Comparison of ENCODE assay signal across 15 mouse cellular contexts in genomic region chr1:74034211-74034610, GRCm38 (mm10).
DNase-seq lines count a peak whose midpoint lies in the region; ATAC-seq and TF ChIP-seq lines count a peak whose summit lies in the region.
"Had no signal": no experiment of that assay in that cellular context is flagged by ENCODE, and none has a peak within 500 bp of the region (broad histone marks: within the 10 kb centered on the region; RNA-seq: fewer than 3 reads in every experiment).

No protein-coding gene starts in this region.

- DNase-seq in lung, embryonic 14.5 days = no peak
- no peak for DNase-seq in lung, postnatal 36 days
- no peak for DNase-seq in adrenal gland, postnatal 10 days
- DNase-seq: cerebellum, adult 2 months; left cerebral cortex, postnatal 4 days had no signal

- H3K9me3 ChIP-seq in intestine, postnatal 0 days (ENCODE audit: control insufficient read depth) = no peaks in the 10 kb centered on the region
- H3K9me3 ChIP-seq in intestine, embryonic 16.5 days (ENCODE audit: control insufficient read depth, low read length) = no peaks in the 10 kb centered on the region
- no peaks in the 10 kb centered on the region for H3K9me3 ChIP-seq in lung, embryonic 14.5 days (ENCODE audit: low read depth, low read length)
- H3K9me3 ChIP-seq: embryonic facial prominence, embryonic 15.5 days; hindbrain, embryonic 10.5 days; liver, embryonic 15.5 days; midbrain, embryonic 12.5 days had no signal

- 0 out of 2 replicates have a peak overlapping the region, but pooled peaks have one; percentile 13 for H3K4me2 ChIP-seq in intestine, postnatal 0 days (replicated peaks; ENCODE audit: low read depth)
- H3K4me2 ChIP-seq in intestine, embryonic 16.5 days (ENCODE audit: low read depth, low read length) = no peak overlapping the region
- peak overlapping the region; percentile 73 for H3K4me2 ChIP-seq in lung, embryonic 14.5 days
- H3K4me2 ChIP-seq: embryonic facial prominence, embryonic 15.5 days; liver, embryonic 15.5 days; midbrain, embryonic 12.5 days had no signal

- H3K4me3 ChIP-seq in intestine, postnatal 0 days (ENCODE audit: low read depth, low read length) = no peak overlapping the region
- no peak overlapping the region for H3K4me3 ChIP-seq in intestine, embryonic 16.5 days (ENCODE audit: low read length)
- H3K4me3 ChIP-seq in lung, embryonic 14.5 days (ENCODE audit: low read depth, low read length) = no peak overlapping the region
- no peak overlapping the region for H3K4me3 ChIP-seq in macrophage (ENCODE audit: inconsistent target)
- H3K4me3 ChIP-seq: embryonic facial prominence, embryonic 15.5 days; hindbrain, embryonic 10.5 days; liver, embryonic 15.5 days; midbrain, embryonic 12.5 days had no signal

- H3K79me2 ChIP-seq in macrophage (ENCODE audit: inconsistent target) = no peaks in the 10 kb centered on the region

- 0 out of 2 replicates have a peak, but pooled peaks cover 3% of the 10 kb centered on the region for H3K27me3 ChIP-seq in intestine, postnatal 0 days (replicated peaks; ENCODE audit: control insufficient read depth, insufficient read depth, low read length)
- H3K27me3 ChIP-seq in intestine, embryonic 16.5 days (replicated peaks; ENCODE audit: control insufficient read depth, insufficient read depth, low read length) = no peaks in the 10 kb centered on the region
- no peaks in the 10 kb centered on the region for H3K27me3 ChIP-seq in lung, embryonic 14.5 days (ENCODE audit: insufficient read depth, low read length)
- H3K27me3 ChIP-seq: embryonic facial prominence, embryonic 15.5 days had no signal

- no peak overlapping the region for H3K9ac ChIP-seq in intestine, postnatal 0 days (ENCODE audit: low read depth, low read length)
- no peak overlapping the region for H3K9ac ChIP-seq in intestine, embryonic 16.5 days (ENCODE audit: low read depth, low read length)
- no peak overlapping the region for H3K9ac ChIP-seq in lung, embryonic 14.5 days
- H3K9ac ChIP-seq: embryonic facial prominence, embryonic 15.5 days; liver, embryonic 15.5 days; midbrain, embryonic 12.5 days had no signal

- H3K36me3 ChIP-seq in intestine, postnatal 0 days (ENCODE audit: control insufficient read depth, insufficient read depth) = no peaks in the 10 kb centered on the region; the same call in 1 of the 2 replicates
- no peaks in the 10 kb centered on the region for H3K36me3 ChIP-seq in intestine, embryonic 16.5 days (ENCODE audit: control insufficient read depth, insufficient read depth, low read length)
- H3K36me3 ChIP-seq in lung, embryonic 14.5 days (ENCODE audit: insufficient read depth) = no peaks in the 10 kb centered on the region
- no peaks in the 10 kb centered on the region for H3K36me3 ChIP-seq in macrophage (ENCODE audit: inconsistent target)
- H3K36me3 ChIP-seq: embryonic facial prominence, embryonic 15.5 days; hindbrain, embryonic 10.5 days; liver, embryonic 15.5 days; midbrain, embryonic 12.5 days had no signal

- H3K27ac ChIP-seq in intestine, postnatal 0 days (ENCODE audit: low read depth, low read length) = no peak overlapping the region
- H3K27ac ChIP-seq in intestine, embryonic 16.5 days (ENCODE audit: low read length) = no peak overlapping the region
- no peak overlapping the region for H3K27ac ChIP-seq in lung, embryonic 14.5 days (ENCODE audit: low read depth)
- H3K27ac ChIP-seq in macrophage = 0 out of 2 replicates have a peak overlapping the region, but pooled peaks have one; percentile 5
- H3K27ac ChIP-seq: liver, embryonic 15.5 days; midbrain, embryonic 12.5 days had no signal

- no peak for TF ChIP-seq CTCF in intestine, postnatal 0 days (IDR thresholded peaks at IDR 0.05; ENCODE audit: low read depth)
- TF ChIP-seq CTCF in lung, embryonic 14.5 days (IDR thresholded peaks at IDR 0.05; ENCODE audit: low read depth) = no peak

- 0 out of 2 replicates have a peak, but pooled peaks cover 3% of the 10 kb centered on the region for H3K4me1 ChIP-seq in intestine, postnatal 0 days (replicated peaks; ENCODE audit: control insufficient read depth, insufficient read depth, low read length)
- H3K4me1 ChIP-seq in intestine, embryonic 16.5 days (ENCODE audit: control insufficient read depth, insufficient read depth, low read length) = peaks cover 49% of the 10 kb centered on the region
- H3K4me1 ChIP-seq in lung, embryonic 14.5 days (ENCODE audit: insufficient read depth) = peaks cover 46% of the 10 kb centered on the region

- no peak for ATAC-seq in intestine, postnatal 0 days
- no peak for ATAC-seq in intestine, embryonic 16.5 days
- no peak for ATAC-seq in lung, embryonic 14.5 days (ENCODE audit: insufficient read depth)
- peak; percentile 6; the same call in 1 of the 2 replicates for ATAC-seq in granulocyte monocyte progenitor cell, adult 5-6 weeks (replicated peaks; ENCODE audit: poor library complexity, severe bottlenecking)
- ATAC-seq: forebrain, embryonic 14.5 days; inflammation-experienced regulatory T-cells, adult 6 months had no signal
